Mouse (Mus musculus) ES-Bruce4 (cell line): Measurements from ENCODE around the gene Lrch2. TPM values are rescaled to one million over a fixed set of nuclear protein-coding genes. Genes with fewer than 3 reads are reported as not detected.
"Not testable (repeated sequence)": the region's sequence is repeated elsewhere in the genome, so short reads cannot be mapped to it uniquely, and the experiment has no call there.

Experiments
- H3K27ac ChIP-seq: 2 replicates; pipeline ENCODE4 v1.5.1; 2012; ENCODE audit warnings: low read length, inconsistent platforms; ENCODE audit not compliant: insufficient read depth
- H3K27me3 ChIP-seq: 2 replicates; pipeline ENCODE4 v1.6.1; 2012; ENCODE audit warnings: mild to moderate bottlenecking, low read length, inconsistent platforms; ENCODE audit not compliant: control insufficient read depth, poor library complexity, insufficient read depth, severe bottlenecking
- H3K36me3 ChIP-seq: 2 replicates; pipeline ENCODE4 v1.6.1; 2012; ENCODE audit warnings: inconsistent platforms, mild to moderate bottlenecking, low read length, moderate library complexity; ENCODE audit not compliant: control insufficient read depth, poor library complexity, insufficient read depth, severe bottlenecking
- H3K4me1 ChIP-seq: one replicate; pipeline ENCODE4 v1.8.1; 2011; ENCODE audit warnings: low read length; ENCODE audit not compliant: control insufficient read depth, insufficient read depth
- H3K4me3 ChIP-seq: 2 replicates; pipeline ENCODE4 v1.5.1; 2011; ENCODE audit warnings: low read depth, mild to moderate bottlenecking, low read length
- H3K9ac ChIP-seq: 2 replicates; pipeline ENCODE4 v1.6.1; 2012; ENCODE audit warnings: low read depth, mild to moderate bottlenecking, inconsistent platforms; ENCODE audit not compliant: poor library complexity, severe bottlenecking
- H3K9me3 ChIP-seq: replicated peaks from 2 replicates; pipeline ENCODE4 v1.6.1; 2012; ENCODE audit warnings: mild to moderate bottlenecking, low read length, inconsistent platforms; ENCODE audit not compliant: control insufficient read depth, poor library complexity, insufficient read depth, severe bottlenecking
- CTCF ChIP-seq: IDR thresholded peaks from one replicate; pipeline ENCODE4 v1.8.1; 2011; ENCODE audit warnings: low read depth, low read length
- EP300 ChIP-seq: IDR thresholded peaks from 2 replicates; pipeline ENCODE4 v1.6.1; 2011; ENCODE audit warnings: low read depth, low read length; ENCODE audit not compliant: insufficient read depth
- POLR2A ChIP-seq: IDR thresholded peaks from one replicate; pipeline ENCODE4 v1.8.1; 2011; ENCODE audit warnings: low read length; ENCODE audit not compliant: insufficient read depth
- polyA plus RNA-seq: library from polyadenylated mRNA; stranded (reverse); fragments of >200 nt; gene quantifications from 2 replicates; pipeline ENCODE4 v1.2.4, GENCODE M21; 2011; ENCODE audit warnings: low read depth; ENCODE audit not compliant: missing spikeins, insufficient read depth, insufficient read length

Lrch2 gene
- polyA plus RNA-seq: 15.9 and 16.5 TPM in 2 replicates

DNA sequence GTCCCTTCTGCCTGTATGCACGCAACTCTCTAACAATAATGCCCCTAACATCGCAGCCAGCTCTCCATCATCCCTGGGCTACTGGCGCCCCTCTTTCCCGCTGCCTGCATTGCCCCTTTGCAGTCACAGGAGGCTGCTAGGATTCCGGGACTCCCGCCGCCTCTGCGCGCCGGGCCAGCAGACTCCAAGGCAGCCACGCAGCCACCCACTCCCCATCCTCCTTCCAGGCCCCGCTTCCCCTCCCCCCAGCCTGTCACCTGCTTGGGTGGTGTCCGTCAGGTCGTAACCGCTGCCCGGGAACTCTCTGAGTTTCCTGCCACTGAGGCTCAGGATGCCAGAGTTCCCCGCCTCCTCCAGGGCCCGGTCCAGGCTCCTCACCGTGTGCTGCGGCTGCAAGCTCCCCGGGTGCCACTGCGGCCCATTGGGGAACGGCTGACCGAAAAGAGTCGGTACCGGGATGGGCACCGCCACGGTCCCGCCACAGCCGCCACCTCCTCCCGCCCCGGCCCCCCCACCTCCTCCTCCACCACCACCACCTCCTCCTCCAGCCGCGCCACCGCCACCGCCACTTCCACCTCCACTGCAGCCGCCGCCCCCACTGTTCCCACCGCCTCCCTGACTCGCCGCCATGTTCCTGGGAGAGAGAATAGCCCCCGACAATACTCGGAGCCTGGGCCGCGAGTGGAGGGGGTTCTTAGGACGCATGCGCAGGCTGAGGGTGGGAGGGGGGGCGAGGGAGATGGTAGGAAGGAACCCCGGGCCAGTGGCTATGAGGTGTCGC is at the start of gene Lrch2:
Gene Lrch2, minus strand, starts transcription at position 661 of the 781 bp plus-strand sequence.
- H3K9me3 ChIP-seq: no peaks in the 10 kb centered on the region
- no peaks in the 10 kb centered on the region for H3K27me3 ChIP-seq
- no peak for TF ChIP-seq POLR2A
- no peak for TF ChIP-seq CTCF
- TF ChIP-seq EP300: no peak
- H3K27ac ChIP-seq: no peak within 1 kb of the TSS
- H3K36me3 ChIP-seq: no peaks in the 10 kb centered on the region
- H3K4me1 ChIP-seq: no peaks in the 10 kb centered on the region
- peak within 1 kb of the TSS; percentile 69 for H3K4me3 ChIP-seq
- H3K9ac ChIP-seq: peak within 1 kb of the TSS; percentile 79

- H3K9me3 ChIP-seq: no peaks in the 10 kb centered on the region
- H3K36me3 ChIP-seq: no peaks in the 10 kb centered on the region
- peaks cover 4% of the 10 kb centered on the region for H3K4me1 ChIP-seq
- TF ChIP-seq EP300 (no peak), CTCF (no peak), POLR2A (no peak)
- H3K4me3 ChIP-seq: no peak overlapping the region
- H3K27ac ChIP-seq: 0 out of 2 replicates have a peak overlapping the region, but pooled peaks have one; percentile 13
- no peak overlapping the region for H3K9ac ChIP-seq
- H3K27me3 ChIP-seq: no peaks in the 10 kb centered on the region
Observed at GRCm38 (mm10) chrX:147540934-147541870, 12.7 kb downstream of the Lrch2 start.

GRCm38 (mm10) chrX:147538377-147538776 is 15.5 kb downstream of the Lrch2 start:
- Histone ChIP-seq H3K9me3 (no peaks in the 10 kb centered on the region), H3K36me3 (no peaks in the 10 kb centered on the region), H3K9ac (no peak overlapping the region), H3K4me3 (no peak overlapping the region), H3K4me1 (peaks cover 4% of the 10 kb centered on the region), H3K27me3 (no peaks in the 10 kb centered on the region), H3K27ac (no peak overlapping the region)
- TF ChIP-seq CTCF (no peak), EP300 (no peak), POLR2A (no peak)

DNA sequence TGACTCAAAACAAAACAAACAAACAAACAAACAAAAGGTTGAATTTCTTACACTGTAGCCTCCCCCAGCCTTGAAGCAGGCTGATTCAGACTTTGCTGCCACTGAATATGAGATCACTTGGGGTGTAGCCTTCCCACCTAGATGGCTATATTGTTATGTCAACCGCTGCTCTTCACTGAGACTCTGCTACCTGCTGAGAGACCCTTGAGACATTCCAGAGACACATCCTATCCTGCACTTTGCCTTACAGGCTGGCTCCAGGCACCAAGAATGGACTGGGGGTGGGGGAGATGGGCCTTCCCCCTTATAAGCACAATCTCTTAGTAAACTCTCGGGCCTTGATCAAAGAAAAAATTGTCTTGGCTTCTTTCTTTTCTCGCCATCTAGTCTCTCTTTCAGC is 16.8 kb downstream of the Lrch2 start:
- H3K4me3 ChIP-seq: not testable (repeated sequence)

GRCm38 (mm10) chrX:147535616-147536015 is 18.3 kb downstream of the Lrch2 start:
- H3K4me1 ChIP-seq: peaks cover under 1% of the 10 kb centered on the region
- no peaks in the 10 kb centered on the region for H3K27me3 ChIP-seq
- H3K36me3 ChIP-seq: no peaks in the 10 kb centered on the region
- no peak for TF ChIP-seq POLR2A
- TF ChIP-seq EP300: no peak
- TF ChIP-seq CTCF: no peak
- no peak overlapping the region for H3K4me3 ChIP-seq
- H3K9me3 ChIP-seq: no peaks in the 10 kb centered on the region
- H3K9ac ChIP-seq: no peak overlapping the region
- H3K27ac ChIP-seq: no peak overlapping the region

More for the DNA sequence above, 16.8 kb downstream of the Lrch2 start:
- not testable (repeated sequence) for H3K4me1 ChIP-seq, H3K36me3 ChIP-seq, H3K27ac ChIP-seq, H3K9ac ChIP-seq, H3K27me3 ChIP-seq, H3K9me3 ChIP-seq
- peak; percentile 63; the same call in 1 of the 2 replicates for TF ChIP-seq EP300
